Mouse (Mus musculus) monocyte, adult 5-6 weeks (primary cell): Measurements from ENCODE around the gene Mlec. TPM values are rescaled to one million over a fixed set of nuclear protein-coding genes. Genes with fewer than 3 reads are reported as not detected.

Experiments
- ATAC-seq: fragments of 153-309, 156-312 bp; replicated peaks from 2 replicates; pipeline ENCODE4 v1.8.0; 2017; ENCODE audit warnings: mild to moderate bottlenecking; ENCODE audit not compliant: low TSS enrichment, insufficient number of reproducible peaks, severe bottlenecking, poor library complexity, low FRiP score
- total RNA-seq: library from RNA; stranded (forward); fragments of 200-1000, 200-491, 200-594 nt; gene quantifications from 3 replicates; pipeline ENCODE4 v1.2.3, GENCODE M21; 2017

The Mlec gene
- total RNA-seq, result 59.6 to 65.0 TPM (median 62.6 TPM) in 3 replicates

DNA sequence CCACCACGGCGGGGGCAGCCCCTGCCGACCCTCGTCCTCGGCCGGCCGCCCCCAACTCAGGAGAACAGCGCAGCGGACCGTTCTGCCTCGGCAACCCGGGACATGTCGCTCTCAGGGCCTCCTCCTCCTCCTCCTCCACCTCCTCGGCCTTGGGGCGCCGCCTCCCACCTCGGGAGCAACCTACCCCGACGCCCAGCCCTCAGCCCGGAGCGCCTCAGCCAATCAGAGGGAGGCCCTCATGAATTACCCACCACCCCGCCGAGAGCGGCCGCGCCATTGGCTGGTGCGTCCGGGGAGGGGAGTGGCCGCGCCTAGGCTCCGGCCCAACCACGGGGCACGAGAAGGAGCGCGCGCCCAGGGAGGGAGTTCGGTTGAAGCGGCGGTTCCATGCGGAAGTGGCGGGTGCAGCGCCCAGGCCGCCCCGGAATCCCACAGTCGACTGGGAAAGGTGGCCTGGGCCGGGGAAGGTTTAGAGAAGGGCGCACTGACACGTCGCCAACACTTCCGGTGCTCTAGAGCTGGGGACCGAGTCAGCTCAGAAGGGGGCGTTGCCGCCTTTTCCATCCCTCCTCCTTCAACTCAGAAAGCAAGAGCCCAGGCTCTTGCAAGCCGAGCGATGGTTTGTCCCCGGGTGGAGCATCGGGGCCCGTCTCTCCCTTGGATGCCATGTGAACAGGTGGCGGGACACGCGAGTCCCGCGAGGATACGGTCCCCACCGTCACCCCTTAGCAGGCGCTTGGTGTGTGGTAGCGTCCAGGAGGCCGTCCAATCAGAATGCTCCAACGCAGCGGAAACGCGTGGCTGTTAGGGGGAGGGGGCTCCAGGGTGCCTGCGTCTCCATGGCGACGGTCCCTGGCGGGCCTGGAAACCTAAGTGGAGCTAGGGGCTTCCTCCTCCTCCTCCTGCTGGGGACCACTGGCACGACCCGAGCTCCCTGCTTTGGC is at the start of gene Mlec:
Gene Mlec, minus strand, starts transcription at position 140 of the 944 bp plus-strand sequence.
- ATAC-seq, result peak; percentile 84

DNA sequence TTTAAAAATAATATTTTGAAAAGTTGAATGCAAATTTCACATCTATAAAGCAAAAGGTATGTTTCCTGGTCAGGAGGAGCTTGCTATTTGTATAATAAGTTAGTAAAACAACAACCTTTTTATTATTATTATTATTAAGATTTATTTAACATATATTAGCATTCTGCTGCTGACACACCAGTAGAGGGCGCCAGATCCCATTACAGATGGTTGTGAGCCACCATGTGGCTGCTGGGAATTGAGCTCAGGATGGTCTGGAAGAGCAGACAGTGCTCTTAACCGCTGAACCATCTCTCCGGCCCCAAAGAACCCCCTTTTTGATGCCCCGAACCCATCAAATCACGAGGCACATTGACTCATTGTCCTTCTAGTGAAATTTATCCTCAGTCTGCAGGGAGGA is 49.3 kb upstream of the Mlec start:
- ATAC-seq, result no peak

DNA sequence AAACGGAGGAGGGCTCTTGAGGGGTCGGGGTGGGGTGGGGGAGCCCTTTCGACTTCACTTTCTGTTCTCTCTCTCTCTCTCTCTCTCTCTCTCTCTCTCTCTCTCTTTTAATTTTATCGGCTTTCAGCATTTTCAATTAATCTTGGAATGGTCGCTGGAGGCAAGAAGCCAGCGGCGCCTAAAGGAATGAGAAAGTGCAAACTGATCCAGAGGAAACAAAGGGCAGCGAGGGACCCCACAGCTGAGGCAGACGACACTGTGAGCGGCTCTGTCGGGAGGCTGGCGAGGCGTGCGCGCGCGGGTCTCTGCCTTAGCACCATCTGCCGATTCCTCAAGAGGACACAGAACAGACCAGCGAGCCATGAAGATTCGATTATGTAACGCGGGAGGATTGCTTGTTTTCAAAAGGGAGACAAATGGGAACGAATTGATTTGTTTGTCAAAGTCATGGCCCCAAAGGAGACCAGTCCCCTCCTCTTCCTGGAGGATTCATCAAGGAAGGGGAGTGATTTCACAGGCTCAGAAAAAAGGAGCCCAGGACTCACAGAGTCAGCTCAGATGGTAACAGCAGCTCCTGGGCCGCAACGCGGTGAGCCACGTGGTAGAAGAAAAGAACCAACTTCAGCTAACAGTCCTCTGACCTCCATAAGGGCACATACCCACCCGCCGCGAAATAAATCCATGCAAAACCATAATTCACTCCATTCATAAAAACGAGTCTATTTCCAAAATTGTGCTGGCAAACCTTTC is 46.8 kb upstream of the Mlec start:
- no peak for ATAC-seq

DNA sequence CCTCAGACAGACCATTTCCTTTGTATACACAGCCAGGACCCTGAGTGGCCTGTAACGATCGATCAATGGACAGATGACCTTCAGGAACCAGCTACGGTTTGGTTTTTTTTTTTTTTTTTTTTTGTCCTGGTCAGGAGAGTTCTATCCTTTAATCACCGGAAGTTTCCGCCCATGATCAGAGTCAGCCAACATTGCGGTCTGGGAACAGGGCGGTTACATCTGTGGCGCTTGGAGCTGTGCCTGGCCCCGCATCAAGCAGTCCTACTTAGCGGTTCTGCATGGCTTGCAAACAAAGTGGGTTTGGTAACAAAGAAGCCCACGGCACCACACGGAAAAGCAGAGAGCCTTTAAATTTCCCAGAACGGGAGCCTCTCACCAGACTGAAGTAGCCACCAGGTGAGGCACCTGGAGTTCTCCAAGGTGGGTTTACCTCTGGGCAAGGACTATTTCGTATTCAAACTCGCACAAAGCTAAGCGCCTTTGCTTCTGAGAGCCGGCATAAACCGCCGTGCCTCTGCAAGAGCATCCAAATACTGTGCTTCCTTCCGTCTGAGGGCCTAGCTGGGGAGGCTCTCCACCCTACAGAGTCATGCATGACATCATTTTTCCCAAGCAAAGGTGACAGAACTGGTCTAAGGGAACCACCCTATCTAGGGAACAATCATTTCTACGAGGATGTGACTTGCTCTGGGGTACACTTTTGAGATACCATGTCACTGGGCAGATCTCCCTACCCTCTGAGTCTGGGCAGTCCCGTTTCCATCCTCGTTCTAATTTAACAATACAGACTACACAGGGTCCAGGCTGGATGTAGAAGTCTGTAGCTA is 46.0 kb upstream of the Mlec start:
- ATAC-seq, result no peak

DNA sequence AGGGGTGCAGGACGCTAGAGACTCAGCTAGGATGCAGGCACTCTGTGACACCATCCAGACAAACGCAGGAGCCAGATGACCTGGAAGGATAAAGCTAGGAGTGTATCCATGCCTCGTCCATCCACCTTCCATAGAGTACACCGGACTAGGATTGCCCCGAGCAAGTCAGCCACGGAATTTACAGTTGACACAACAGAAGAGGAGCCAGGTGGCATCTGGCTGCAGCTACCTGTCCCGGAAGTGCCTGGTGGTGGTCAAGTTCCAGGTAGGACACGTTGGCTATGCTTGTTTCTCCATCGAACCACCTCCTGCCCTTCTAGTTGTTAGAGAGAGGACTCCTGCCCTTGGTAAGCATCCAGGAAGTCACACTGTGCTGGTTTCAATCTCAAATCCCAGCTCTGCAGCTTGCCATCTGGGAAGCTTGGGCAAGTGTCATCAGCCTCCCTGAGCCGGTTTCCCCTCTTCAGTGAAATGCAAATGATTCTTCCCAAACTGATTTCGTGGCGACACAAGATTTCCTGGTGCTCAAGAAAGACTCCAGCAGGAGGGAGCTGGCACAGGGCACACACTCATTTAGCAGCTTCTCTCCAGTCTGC is 36.7 kb upstream of the Mlec start:
- ATAC-seq, result no peak

DNA sequence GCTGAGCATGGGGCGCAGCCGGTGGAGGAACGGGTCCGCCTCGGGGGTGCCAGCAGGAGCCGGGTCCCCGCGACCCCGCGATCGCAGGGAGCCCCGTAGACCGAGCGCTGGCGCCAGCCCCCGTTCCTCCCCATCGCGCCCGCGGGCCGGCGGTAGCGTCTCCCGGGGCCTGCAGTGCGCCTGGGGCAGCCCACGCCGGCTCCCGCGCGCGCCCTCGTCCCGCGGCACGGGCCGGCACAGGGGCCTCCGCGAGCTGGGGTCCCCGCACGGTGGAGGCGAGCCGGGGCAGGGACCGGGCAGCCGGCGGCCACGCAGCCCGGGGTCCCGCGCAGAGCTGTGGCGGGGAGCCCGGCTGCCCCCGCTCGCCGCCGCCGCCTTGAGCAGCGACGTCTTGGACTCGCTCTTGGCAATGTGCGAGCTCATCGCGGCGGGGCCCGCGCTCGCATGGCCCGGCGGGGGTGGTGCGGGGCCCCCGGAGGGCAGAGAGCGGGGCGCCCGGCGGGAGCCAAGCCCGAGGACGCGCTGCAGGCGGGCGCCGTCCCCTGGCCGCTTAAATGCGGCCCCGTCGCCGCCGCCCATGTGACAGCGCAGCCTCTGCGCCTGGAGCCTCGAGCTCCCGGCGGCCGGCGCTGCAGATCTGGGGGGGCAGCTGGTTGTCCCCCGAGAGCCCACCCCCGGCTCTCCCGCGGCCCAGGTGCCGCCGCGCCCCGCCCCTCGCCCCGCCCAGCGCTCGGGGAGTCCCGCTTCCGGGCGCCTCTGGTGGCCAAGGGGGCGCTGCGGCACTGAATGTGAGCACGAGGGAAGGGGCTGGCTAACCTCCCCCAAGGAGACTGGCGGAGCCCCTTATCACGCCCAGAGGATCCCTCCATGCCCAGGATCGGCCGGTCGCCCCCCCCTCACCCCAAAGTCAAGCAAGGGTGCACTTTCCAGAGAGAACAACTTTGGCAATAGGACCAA is 36.0 kb upstream of the Mlec start, which contains the start of gene Cabp1:
Gene Cabp1, minus strand, starts transcription at position 713 of the 957 bp plus-strand sequence.
- no peak for ATAC-seq

DNA sequence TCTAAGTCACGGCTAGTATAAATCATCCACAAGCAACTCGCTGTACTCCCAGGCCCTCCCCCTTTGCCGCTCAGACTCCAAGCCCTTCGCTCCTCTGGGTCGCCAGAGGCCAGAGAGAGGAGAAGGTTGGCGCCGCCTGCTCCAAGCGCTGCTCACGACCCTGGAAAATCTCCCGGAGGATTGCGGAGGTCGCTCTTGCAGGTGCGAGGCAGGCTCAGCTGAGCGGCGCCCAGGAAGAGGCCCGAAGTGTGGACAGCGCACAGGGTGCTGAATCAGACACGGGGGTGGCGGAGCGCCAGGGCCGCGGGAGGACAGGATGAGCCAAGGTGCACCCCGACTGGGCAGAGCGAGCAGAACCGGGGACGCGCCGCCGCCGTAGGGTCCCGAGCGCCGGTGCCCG is 35.2 kb upstream of the Mlec start:
- no peak for ATAC-seq

DNA sequence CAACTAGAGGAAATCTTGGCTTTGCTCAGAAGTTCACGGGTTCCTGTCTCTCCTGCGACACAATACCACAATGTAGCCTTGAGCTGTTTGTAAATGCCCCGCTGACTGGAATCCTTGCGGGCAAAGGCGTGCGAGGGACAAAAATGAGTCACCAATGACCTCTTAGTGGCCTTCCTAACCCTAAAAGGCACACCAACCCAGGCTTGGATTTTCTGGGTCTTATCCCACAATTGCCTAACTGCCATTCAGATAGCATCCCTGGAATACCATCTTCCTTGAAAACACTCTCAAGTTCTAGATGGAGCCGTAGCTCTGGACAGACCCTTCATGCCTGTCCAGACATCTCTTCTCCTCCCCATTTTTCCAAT is 34.8 kb upstream of the Mlec start:
- no peak for ATAC-seq

DNA sequence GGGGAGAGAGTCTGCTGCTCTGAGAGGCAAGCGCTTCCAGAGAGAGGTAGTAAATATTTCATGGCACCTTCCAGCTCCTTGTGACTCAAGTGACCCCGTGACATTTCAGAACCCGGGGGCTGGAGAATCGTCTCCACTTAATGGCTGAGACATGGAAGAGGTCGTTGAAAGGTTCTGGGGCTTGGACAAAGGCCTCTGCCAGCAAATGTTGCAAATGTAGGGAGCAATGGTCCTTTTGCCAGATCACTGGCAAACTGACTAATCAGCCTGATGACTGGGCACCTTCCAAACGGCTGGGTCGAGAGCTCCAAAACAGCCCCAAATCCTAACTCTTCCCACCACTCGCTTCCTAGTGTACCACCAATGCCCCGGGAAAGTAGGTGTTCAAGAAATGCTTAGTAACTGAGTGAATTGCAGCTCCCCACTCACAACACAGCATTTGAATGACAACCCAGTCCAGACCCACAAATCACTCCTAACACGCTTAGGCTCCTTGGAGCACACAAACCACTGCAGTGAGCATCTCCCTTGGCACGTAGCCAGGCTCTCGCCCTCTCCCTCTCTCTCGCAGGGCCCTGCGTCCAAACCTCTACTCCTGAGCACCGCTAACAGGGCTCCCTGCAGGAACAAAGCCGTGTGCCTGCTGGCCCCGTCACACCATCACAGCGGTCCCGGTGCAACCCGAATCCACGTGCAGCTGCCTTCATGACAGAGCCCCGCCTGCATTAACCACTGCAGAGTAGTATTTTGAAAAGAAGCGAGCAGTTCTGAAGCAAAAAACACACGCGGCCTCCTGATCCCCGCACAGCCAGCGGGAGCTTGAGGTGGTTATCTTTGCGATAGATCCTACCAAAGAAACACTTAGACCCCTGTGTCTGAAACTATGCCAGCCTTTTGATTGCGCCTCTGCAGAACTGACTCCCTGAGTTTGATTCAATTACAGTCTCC is 34.2 kb upstream of the Mlec start:
- no peak for ATAC-seq

DNA sequence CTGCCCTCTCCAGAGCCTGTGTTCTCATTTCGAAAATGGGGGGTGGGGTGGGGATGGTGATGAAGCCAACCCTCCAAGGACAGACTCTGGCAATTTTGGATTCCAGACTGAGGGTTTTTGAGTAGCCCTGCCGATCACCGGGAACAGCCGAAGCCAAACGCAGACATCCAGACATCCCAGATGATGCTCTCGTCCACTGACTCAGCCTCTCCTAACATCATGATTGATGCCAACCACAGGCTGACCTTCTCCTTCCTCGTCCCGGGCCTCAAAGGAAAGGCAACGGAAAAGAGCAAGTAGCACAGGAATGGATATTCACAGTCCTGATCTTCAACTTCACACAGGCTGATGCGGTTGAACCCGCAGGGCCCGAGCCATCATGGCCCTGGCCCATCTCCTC is 32.1 kb upstream of the Mlec start:
- no peak for ATAC-seq

DNA sequence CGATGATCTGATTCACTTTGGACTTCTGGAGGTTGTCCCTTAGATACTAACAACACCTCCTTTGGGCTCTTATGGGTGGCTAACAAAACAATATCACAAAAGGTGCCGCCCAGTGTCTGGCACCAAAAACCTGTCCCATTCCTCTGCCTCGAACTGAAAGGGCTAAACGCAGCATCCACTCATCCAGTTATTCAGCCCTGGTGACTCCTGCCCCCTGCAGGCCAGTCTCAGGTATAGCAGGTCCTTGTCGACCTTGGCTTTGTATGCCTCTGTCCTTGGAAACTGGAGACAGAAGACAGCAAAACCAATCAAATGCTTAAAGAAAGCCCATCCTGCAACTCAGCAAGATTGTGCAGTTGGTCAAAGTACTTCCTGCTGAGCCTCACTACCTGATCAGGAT is 30.8 kb upstream of the Mlec start:
- 0 out of 2 replicates have a peak, but pooled peaks have one; percentile 34 for ATAC-seq

DNA sequence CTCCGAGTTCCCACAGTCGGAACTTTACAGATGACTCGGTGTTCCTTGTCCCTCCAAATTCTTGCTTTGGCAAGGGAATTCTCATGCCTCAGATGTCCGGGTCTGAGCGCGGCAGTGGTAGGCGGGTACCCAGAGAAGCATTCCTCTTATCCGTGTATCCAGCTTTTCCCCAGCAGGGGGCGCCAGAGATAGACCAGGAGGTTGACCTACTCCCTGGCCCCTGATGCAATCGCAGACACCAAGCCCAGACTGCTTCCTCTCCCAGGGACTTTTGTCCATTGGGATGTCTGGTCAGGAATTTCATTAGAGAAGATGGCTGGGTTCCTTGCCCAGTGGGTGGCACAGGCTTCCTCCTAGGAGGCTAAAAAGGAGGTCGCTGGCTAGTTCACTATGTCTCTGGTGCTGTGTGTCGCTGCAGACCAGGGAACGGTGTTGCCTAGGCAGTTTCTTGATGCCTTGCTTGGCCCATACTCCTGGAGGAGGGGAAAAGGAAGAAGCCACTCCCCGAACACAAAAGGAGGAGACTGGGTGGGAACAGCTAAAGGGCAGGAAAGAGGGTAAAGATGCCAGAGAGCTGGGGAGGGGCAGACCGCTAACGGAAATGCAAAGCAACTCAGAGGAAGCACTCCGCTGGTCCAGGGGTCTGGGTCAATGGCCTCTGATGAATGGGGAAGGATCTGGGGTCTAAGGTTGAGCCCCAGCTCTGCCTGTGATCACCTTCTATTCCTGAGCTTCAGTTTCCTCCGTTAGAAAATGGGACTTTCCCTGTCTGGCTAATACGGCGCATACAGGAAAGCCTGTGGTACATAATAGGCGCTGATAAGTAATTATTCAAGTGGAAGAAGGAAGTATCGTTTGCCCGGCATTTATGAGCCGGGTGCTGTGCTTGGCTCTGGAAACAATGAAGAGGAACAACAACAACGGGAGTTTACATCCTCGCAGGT is 29.5 kb upstream of the Mlec start:
- ATAC-seq, result peak; percentile 64

DNA sequence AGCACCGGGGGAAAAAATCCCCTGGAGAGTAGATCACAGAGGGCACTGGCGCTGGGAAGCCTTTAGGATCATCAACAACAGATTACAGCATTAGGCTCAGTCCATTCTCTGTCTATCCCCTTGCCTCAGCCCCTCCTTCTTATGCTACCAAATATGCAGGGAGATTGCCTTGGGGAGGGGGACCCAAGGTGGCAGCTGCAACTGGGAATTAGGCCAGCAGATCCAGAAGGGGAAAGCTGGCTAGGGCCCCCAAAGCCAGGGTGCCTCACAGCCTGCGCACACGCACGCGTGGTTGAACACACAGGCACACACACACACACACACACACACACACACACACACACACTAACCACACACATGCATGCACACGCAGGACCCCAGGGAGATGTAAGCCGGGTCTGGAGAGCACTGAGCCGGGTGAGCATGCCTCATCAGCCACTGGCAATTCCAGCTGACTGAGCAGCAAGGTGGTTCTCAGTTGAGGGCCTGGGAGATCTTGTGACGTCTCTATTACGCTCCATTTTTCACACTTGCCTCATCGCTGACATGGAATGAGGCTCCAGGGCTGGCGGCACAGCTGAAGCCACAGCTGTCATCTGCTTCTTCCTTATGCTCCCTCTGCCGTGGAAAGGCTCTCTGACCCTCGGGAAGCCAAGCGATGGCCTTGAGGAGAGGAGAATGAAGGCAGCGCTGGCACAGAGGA is 28.5 kb upstream of the Mlec start:
- ATAC-seq, result no peak

DNA sequence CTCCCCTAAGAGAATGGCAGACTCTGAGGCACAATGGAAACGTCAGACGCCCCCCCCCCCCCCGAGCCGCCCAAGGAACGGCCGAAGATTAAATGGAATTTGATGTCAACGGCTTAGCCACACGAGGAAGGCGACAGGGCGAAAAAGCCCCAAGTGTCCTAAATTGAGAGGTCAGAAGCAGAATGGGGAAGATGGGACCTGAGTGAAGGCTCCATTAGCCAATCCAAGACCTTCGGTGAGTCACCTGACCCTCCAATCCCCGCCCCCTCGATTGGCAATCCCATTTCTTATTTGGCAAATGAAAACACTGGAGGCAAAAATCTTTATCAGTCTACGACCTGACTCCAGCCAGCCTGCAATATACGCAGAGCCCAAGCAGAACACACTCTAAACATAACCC is 26.7 kb upstream of the Mlec start:
- no peak for ATAC-seq

DNA sequence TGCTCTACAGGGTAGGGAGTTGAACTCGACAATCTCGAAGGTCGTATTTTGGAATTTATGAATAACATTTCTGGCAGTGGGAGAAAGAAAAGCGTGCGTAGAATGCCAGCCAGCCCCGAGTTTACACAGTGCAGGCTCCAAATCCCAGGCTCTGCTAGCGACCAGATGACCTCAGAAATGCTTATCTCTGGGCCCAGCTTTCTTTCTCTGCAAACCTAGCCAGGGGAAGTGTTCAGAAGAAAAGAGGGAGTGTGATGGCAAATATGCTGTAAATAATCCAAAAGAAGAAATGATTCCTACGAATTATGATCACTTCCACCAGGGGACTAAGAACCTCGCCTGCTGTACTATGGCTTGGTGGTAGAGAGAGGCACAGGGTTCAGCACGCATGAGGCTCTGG is 25.5 kb upstream of the Mlec start:
- ATAC-seq, result no peak
